Mouse (Mus musculus) lung, postnatal 25 days (tissue): ENCODE results near the gene Zbtb20.

Source experiments
- DNase-seq: peaks from one replicate; pipeline ENCODE4 v3.0.0; 2022; ENCODE audit warnings: low spot score

Zbtb20 gene

DNA sequence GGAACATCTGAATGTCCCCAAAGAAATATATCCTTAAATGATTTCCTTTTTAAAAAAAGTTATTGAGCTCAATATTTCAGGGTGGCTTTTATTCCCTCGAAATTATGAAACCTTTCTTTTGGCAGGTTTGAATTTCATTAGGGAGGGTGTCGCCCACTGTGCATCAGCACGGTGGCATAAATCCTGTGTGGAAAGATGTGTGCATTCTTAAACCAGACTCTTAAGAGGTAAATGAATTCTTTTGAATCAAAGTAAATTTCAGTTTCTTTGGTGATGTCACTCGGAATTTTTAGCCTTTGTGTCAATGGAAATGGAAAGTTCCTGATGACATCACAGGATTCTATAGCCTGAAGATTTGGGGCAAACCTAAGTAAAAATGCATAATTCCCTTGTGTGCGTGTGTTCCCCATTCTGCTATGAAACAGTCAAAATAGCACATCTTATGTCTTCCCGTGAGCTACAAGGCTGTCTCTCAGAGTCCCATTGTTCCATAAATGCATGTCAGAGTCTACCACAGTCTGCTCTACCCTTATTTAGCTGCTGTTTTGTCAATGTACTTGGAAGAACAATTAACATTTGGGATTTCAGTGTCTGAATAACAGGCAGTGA, 318.1 kb downstream of the Zbtb20 start:
- no peak for DNase-seq

DNA sequence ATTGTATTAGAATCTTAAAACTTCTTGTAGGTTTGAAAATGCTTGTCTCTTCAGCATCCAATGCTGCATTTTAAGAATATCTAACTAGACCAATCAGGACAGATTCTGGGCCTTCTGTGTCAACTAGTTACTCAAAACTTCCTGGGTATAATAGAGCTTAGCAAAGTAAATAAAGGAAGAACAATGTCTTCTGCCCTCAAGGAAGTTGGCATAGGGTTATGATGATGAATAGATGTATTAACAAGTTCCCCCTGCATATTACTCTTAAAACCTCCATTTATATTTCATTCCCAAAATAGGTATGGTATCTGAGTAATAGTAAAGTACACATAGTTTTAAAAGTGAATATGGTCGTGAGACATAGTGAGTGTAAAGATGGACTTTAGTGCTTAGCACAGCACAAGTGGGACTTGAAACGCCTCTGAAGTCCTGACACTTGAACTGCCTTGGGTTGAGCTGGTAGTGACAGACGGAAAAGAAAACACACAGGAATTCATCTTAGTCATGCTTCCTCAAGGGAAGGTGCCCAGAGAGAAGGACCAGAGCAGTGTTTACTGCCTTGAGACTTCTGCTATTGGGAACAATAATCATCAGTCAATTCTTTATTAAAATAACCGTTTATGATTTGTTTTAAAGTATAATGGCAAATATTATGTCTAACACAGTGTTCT, 341.8 kb downstream of the Zbtb20 start:
- DNase-seq, result peak; percentile 3

DNA sequence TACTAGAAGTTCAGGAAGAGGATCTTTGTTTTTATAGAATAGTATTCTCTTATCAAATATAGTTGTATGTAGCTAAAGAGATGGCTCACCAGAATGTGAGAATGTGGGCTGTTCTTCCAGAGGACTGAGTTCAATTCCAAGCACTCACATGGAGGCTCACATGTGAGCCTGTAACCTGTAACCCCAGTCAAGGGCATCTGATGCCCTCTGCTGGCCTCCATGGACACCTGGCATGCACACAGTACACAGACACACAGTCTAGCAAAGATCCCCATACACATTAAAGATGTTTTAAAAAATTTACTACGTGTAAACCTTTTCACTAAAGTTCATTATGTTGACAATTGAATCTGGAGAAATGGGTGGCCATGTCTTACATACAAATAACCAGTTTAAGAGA, 343.7 kb downstream of the Zbtb20 start:
- no peak for DNase-seq

DNA sequence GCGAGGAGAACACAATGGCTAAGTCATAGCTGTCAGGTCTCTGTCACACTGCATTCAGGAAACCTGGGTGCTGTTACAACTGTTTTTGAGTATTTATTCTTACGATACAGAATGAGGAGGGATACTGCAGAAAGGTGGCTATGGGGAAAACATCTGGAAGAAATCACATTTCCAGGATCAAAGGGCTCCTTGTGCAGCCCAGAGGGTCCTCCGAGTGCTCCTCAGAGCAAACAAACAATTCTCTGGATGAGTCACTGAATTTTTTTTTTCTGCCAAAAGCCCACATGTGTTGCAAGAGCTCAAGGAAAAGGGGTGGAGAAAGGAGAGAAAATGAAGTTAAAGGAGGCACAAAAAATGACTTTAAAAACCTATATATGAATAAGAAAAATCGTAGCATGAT, 345.6 kb downstream of the Zbtb20 start:
- DNase-seq, result peak; percentile 24

DNA sequence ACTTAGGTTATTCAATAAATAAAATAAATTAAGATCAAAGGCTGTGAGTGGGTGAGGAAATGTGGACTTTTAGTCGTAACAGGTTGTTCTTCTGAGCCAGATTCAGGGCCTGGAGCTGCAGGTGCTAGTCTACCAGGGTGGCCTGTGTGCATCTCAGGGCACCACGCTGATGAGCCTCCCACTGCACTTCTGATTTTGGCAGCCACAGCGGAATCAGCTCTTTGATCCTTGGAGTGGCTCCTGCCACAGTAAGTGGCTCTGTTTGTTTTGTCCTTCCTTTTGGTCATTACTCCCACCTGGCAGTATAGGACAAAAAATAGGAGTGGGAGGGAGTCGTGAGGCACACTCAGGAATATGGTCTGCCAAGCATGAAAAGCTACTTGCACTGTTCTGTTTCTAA, 354.6 kb downstream of the Zbtb20 start:
- no peak for DNase-seq

DNA sequence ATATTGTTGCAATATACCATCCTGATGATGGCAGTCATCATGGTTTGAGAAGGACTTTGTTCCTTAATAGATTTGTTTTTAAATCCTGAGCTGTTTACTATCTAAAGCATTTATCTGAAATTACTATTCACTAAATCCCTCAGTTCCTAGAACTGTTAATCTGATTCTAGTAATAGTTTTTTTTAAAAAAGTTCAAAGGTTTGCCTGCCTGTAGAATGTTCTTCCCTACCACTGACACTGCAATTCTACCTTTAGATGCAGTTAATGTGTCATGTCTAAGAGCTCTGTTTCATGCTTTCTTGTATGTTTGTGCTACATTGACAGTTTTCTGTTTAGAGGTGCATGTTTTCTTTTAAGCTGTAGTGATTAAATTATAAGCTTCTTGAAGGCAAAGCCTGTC, 358.6 kb downstream of the Zbtb20 start:
- no peak for DNase-seq

DNA sequence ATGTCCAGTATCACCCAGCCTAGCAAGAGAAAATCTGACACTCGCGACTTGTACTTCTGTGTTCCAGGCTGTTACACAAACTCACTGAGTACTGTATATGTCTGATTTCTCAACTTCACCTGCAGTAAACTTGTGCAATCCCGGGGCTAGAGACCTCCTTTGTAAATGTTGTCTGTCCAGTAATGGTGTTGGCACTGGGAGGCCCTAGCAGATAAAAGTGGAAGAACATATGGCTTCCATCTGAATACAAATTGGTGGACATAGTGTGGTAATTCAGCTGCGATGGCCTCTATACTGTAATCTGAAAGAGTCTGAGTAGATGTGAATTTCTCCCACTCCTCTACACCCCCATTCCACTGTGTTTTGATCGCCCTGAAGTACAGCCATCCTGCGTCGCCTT, 359.6 kb downstream of the Zbtb20 start:
- peak; percentile 7 for DNase-seq

DNA sequence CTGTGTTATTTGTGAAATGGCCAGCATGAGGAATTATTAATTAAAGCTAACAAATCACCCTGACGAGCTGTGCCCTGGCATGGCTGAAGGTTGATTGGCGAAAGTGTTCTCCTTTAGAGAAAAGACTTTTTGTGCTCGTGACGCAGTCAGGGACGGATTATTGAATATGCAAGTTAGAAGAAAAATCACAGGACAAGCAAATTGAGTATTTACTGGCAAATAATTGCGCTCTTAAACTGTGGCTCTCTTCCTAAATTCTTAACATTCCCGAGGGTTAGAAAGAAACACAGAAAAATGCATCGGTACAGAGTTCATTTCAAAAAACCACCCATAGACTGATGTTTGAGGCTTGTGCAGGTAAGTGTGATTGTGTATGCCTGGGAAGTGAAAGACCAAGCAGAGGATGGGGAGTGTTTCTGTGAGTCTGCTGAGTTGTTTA, 360.1 kb downstream of the Zbtb20 start:
- DNase-seq, result peak; percentile 10

DNA sequence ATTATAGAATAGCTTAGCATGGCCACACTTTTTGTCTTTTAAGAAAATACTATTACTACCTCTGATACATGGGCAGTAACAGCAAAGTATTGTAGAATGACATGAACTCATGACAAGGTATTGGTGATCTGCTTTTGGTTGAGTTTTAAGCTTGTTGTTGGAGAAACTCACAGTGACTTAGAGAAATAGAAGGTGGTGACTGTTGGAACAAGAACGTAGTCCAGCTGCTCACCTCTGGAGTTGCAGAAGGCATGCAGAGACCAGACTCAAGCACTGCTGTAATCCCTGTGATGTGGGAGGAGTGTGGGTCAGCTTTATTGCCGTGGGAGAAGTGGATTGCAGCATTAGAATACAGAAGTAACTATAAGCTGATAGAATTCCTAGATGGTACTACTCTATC, 361.9 kb downstream of the Zbtb20 start:
- no peak for DNase-seq

DNA sequence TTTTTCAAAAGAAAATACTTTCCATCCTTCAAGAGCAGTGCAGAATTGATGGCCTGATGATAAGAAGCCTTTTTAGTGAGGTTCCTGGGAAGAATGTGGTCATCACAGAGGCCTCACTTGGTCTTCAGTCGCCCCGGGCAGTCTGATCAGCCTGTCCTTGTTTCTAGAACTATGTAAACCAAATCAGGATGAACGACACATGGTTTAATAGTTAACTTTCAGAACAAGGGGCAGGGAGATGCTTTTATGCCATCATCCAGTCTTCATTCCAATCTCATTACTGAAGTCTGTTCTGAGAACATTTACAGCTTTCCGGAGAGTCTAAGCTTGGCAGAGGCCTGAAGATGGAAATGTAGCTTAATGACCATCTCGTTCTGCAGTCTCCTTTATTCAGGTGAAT, 371.3 kb downstream of the Zbtb20 start:
- DNase-seq, result no peak

DNA sequence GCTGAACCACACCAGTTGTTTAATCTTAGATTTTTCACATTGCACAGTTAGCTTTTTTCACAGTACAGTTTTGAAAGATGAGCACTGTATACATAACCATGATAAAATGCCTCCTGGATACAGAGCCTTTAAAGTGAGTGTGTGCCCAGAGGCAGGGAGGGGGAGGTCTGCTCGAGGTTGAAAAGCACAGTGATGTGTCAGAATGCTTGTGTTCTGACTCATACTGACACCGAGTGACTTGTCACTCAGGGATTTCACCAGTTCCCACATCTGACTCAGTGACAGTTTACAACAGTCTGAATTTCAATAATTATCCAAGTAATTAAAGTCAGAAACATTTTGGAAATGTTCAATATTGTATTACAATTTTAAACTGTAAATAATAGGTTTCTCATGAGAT, 377.4 kb downstream of the Zbtb20 start:
- no peak for DNase-seq

DNA sequence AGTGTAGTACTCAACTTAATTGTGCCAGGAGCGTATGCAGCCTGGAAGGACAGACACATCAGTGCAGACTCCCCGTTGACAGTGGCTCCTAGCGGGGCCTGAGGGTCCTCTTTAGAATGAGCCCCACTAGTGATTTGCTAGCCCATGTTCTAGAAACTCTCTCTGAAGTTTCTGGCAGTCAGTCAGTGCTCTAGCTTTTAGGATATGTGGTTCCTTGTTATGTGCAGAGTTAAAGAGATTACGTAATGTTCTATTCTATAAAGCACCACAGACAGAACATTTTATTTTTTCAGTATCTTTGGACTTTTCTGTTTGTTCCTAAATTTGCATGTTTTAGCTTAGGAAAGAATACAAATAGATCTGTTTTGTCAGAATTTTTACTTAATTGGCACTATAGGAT, 378.1 kb downstream of the Zbtb20 start:
- DNase-seq, result no peak

DNA sequence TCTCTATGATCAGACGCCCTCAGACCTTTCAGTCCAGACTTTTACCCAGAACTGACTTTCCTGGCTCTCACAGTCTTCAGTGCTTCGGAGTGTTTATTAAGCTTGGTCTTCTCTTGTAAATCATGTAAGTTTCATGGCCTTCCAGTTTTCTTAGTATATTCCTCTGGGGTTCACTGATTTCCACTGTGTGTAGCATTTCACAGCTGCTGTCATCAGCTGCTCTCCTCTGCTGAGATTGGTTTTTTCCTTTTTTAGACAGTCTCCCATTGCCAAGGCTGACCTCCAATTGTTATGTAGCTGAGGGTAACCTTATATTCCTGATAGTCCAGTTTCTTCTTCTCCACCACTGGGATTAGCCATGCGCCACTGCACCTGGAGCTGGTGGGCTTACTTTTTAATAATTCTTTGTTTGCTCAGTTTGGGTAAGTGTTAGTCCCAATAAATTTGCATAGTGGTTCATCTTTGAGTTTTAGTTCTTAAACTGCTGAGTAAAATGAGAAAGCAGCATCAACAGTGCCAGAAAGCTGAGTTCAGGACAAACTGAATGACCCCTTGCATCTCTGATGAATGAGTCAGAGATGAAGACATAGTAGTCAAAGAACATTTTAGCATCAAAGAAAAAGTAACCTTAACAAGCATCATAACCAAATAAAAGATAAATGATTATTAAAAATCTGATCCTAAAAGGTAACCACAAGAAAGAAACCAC, 380.7 kb downstream of the Zbtb20 start:
- no peak for DNase-seq

DNA sequence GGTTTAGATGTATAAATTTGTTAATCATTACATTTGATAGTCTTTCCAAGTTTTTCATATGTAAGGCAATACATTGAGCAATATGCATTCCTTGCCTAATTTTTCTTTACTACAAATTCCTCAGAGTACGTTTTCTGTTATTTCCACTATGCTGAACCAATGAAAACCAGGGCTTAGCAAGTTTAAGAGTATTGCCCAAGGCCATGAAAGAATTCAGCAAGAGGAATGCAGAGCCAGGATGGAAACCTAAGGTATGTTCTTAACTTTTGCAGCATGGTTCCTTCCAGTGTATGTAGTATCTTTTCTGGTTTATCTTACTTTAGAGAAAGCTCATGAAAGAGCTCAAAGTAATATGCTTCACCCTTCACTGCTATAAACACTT, 381.2 kb downstream of the Zbtb20 start:
- no peak for DNase-seq

DNA sequence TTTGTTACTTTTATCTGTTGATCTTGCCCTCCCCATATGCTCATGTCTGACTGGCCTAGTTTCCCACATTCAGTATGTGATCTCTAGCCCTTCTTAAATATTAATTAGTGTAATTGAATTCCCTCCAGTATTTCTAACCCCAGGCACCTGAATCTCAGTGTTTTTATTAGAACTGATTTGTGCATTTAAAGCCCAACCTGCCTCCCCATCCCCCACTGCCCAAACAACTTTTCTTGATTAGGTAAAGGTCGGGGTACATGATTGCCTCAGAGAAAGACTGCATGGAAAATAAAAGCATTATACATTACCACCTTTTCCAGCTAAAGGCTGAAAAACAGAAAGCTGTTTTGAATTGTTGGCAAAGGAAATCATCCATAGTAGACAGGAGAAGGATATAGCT, 383.8 kb downstream of the Zbtb20 start:
- DNase-seq, result no peak

DNA sequence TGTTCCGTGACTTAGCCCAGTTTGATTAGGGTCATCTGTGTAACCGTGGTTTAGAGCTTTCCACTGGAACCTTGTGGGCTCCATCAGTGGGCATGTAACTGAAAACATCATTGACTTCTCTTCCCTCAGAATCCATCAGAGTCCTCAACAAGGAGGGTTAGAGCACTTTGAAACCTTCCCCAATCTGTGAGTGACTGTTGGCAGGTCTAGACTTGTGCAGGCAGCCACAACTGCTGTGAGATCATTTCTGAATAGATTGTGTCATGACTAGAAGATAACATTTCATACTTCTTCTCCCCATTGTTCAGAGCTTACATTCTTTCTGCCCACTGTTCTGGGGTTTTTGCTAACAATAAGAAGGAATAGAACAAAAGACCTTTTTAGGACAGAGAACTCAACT, 385.2 kb downstream of the Zbtb20 start:
- DNase-seq, result no peak

DNA sequence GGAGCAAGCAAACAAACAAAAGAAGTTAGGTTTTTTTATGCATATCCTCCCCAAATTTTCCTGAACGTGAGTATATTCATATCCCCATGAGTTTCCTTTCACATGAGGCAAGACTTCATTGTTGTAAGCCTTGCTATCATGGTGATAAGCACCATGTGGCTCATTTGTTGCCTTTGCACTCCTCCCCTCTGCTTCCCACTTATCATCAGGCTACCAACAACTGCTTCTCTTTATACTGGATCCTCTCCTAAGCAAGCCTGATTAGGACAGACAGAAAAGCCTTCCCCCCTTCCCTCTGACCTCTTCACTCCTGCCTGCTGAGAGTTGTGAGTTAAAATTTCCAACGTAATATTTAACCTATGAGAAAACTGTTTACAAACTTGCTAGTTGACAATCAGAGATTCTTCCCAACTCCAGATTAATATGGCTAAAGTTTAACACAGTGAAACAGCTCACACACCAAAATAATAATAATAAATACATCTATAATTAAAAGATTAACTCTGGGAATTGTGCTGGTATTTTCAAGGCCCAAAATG, 398.4 kb downstream of the Zbtb20 start:
- no peak for DNase-seq

DNA sequence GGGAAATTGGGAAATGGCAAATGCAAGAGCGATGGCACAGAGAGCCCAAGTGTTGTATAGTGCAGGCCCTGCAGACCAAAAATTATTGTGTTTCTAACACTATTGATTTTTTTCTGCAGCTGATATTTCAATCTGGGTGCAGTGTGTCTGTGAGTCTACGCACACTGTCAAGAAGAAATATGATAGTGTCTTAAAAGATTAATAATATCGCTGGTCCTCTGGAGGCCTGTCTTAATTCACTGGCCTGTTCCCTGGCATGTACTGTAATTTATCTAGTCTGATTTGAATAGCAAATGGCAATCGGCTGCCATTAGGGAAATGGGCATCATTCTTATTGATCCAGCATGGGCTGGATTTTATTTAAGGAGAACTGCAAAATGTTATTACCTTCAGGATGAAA, 401.1 kb downstream of the Zbtb20 start:
- DNase-seq, result no peak

DNA sequence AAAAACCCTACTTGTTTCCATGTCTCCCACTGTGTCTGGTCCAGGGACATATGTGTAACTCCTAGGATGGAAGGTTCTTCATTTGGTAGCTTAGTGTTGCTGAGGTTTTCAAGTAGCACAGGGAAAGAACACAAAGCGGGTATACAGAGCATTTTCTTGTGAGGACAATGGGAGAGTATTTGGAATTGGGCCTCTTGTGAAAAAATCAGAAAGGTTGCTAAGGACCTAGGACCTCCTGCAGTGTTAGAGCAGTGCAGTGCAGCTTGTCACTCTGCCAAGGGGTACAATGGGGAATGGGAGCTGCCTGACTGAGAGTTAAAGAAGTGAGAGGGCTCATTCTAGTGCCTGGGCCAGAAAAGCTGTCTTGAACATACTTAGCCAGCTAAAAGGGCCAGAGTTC, 410.6 kb downstream of the Zbtb20 start:
- no peak for DNase-seq

DNA sequence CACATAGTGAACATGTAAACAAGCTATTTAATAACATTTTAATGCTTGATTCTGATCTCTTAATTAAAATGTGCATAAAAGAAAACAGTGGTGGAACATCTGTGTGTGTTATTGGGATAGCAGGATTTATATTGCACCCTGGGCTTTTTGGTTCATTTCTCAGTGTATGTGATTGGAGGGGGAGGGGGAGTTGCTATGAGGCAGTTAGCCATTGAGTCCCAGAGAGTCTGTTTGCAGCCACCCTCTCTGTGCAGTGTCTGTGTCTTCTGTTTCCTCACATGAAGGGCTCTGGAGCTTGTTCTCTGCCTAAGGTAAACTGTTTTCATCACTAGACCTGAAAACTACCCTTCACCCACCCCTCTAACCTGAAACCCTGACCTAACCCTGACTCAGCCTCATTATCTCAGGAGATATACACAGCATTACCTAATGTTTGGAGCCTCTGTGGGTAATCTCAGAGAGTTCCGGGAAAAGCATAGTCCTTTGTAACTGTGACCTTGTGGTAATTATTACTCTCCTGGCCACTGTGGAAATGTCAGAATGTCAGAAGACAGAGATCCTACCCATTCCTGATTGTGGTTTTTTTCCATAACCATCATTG, 411.2 kb downstream of the Zbtb20 start:
- no peak for DNase-seq

DNA sequence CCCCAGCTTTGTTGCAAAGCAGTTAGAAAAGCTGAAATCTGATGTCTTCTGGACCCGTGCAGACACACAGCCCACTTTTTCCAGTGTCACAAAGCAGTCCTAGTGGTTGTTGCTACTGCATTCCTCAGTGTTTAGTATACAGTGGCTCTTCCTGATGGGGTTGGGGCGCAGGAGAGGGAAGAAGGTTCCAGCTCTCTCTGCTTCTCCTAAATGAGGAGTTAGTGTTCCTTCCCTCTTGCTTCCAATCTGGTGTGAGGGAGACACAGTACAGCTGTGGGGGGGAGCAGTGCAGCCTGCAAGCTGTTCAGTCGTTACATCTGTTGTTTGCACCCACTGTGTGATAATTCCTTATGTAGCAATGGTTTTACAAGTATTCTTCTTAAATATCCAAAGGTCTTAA, 415.7 kb downstream of the Zbtb20 start:
- DNase-seq, result peak; percentile 23

DNA sequence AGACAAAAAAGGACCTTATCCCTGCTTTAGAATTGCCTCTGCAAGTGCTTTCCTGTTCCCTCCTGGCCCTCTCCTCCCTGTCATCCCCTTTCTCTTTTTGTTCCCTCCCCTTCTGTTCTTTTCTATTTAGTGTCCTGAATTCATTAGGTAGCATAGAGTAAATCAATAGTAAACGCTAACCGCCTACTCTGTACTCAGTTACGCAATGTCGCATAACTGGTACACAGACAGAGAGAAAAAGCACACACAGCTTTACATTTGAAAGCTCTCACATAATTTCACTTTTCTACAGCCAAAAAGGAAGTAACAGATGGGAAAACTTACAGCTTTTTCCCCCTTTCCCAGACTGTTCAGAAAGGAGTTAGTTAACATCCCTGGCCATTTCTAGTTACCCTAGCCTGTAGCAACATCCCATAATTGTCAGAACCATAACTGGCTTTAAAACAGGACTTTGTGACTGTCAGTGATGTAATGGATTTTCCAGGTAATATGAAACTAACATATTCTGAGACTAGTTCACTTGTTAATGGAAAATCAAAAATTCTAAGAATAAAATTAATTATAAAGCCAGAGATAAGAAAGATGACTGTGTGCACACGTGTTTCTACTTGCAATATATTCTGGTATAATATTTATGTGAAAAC, 422.4 kb downstream of the Zbtb20 start:
- no peak for DNase-seq
